Mouse (Mus musculus) frontal cortex, postnatal 10 days (tissue): ENCODE results near the gene Dglucy.

Experiments
- DNase-seq, 2 experiments: peaks; one replicate each; pipeline ENCODE4 v3.0.0; 2022; ENCODE audit warnings: low spot score in 2 of 2, mixed read lengths in 1 of 2

Gene Dglucy

GRCm38 (mm10) chr12:100878556-100878955 lies 99.7 kb downstream of the Dglucy start:
- DNase-seq, result no peak

- no peak for DNase-seq
These were observed 104.3 kb downstream of the Dglucy start for GRCm38 (mm10) chr12:100883168-100883567.

- no peak for DNase-seq
These were observed 106.7 kb downstream of the Dglucy start for GRCm38 (mm10) chr12:100885585-100885984.

- DNase-seq, result no peak
These were observed 108.0 kb downstream of the Dglucy start for GRCm38 (mm10) chr12:100886877-100887276.

- DNase-seq, result peak; percentile 45 to 63
These were observed 109.0 kb downstream of the Dglucy start for GRCm38 (mm10) chr12:100887801-100888258.

GRCm38 (mm10) chr12:100890548-100890947 lies 111.7 kb downstream of the Dglucy start:
- no peak for DNase-seq

GRCm38 (mm10) chr12:100895504-100895903 lies 116.6 kb downstream of the Dglucy start:
- DNase-seq, result no peak

GRCm38 (mm10) chr12:100896661-100897060 lies 117.8 kb downstream of the Dglucy start:
- DNase-seq, result no peak

- DNase-seq, result no peak
These were observed 119.1 kb downstream of the Dglucy start for GRCm38 (mm10) chr12:100897736-100898650.

- DNase-seq, result no peak
These were observed 120.3 kb downstream of the Dglucy start for GRCm38 (mm10) chr12:100899111-100899640.

- no peak for DNase-seq
These were observed 122.0 kb downstream of the Dglucy start for GRCm38 (mm10) chr12:100900901-100901300.

- no peak for DNase-seq
These were observed 122.5 kb downstream of the Dglucy start for GRCm38 (mm10) chr12:100901386-100901785.

GRCm38 (mm10) chr12:100903761-100904160 lies 124.9 kb downstream of the Dglucy start:
- no peak for DNase-seq

- no peak for DNase-seq
These were observed 128.0 kb downstream of the Dglucy start for GRCm38 (mm10) chr12:100906861-100907260.

GRCm38 (mm10) chr12:100907598-100908297 lies 128.9 kb downstream of the Dglucy start, which contains the start of gene Gpr68:
TSS of gene Gpr68 (minus strand) at chr12:100908198.
- DNase-seq, result no peak

GRCm38 (mm10) chr12:100908298-100909034 lies 129.6 kb downstream of the Dglucy start:
- no peak for DNase-seq

GRCm38 (mm10) chr12:100909765-100910164 lies 130.9 kb downstream of the Dglucy start:
- DNase-seq, result no peak

- DNase-seq, result peak in 1 of 2 experiments; percentile 21
These were observed 131.9 kb downstream of the Dglucy start for GRCm38 (mm10) chr12:100910731-100911130.

- no peak for DNase-seq
These were observed 145.9 kb downstream of the Dglucy start for GRCm38 (mm10) chr12:100924646-100925339.

- peak in 1 of 2 experiments; percentile 38 for DNase-seq
These were observed 147.1 kb downstream of the Dglucy start for GRCm38 (mm10) chr12:100925644-100926619.
